ENCODE assay signal across 10 mouse cellular contexts in the genomic region with DNA sequence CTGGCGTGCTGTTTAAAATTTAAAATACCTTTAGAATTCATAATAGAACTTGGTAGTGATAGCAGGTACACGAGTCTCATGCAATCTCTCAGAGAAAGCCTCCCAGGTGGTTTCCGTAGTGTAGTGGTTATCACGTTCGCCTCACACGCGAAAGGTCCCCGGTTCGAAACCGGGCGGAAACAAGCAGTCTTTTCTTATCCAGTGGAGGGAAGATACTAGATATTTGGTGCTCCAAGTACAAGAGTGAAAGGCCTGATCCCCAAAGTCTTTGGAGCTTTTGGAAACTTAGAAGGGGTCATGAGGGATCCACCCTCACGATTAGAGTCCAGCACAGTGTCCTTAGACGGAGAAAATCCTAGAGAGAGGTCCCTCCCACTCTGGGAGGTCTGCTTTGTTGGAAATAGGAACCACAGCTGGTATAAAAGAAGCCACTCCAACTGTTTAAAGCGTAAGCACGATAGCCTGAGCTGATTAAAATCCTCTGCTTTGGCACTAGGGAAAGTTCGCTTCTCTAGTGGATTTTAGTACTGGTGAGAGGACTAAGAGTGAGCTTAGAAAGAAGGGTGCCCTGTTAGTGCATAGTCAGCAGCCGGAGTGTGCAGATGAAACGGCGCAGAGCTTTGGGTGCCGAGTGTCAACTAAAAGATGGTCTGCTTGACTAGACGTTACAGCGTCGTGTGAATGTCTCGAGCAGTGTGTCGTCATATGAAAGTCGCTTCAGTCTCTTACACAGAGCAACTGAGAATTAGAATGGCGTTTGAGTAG. TPM values are rescaled to one million over a fixed set of nuclear protein-coding genes. Genes with fewer than 3 reads are reported as not detected.
DNase-seq lines count a peak whose midpoint lies in the region; ATAC-seq and TF ChIP-seq lines count a peak whose summit lies in the region.
"Had no signal": no experiment of that assay in that cellular context is flagged by ENCODE, and none has a peak within 500 bp of the region (broad histone marks: within the 10 kb centered on the region; RNA-seq: fewer than 3 reads in every experiment).

No protein-coding gene starts in this region.

- H3K4me3 ChIP-seq in forebrain, embryonic 13.5 days: 0 out of 2 replicates have a peak overlapping the region, but pooled peaks have one; percentile 3
- H3K4me3 ChIP-seq in forebrain, embryonic 12.5 days (replicated peaks): no peak overlapping the region
- H3K4me3 ChIP-seq in bone marrow macrophage, adult 2 months (ENCODE audit: insufficient read depth, low read length): peak overlapping the region; percentile 63
- H3K4me3 ChIP-seq in liver, adult 2 months (ENCODE audit: insufficient read depth, low read depth, low read length): no peak overlapping the region
- no peak overlapping the region for H3K4me3 ChIP-seq in cerebellum, adult 2 months (replicated peaks; ENCODE audit: insufficient read depth, low read depth, low read length)
- H3K4me3 ChIP-seq: hindbrain, embryonic 15.5 days had no signal

- H3K4me2 ChIP-seq in forebrain, embryonic 13.5 days: no peak overlapping the region
- no peak overlapping the region; the same call in 1 of the 2 replicates for H3K4me2 ChIP-seq in forebrain, embryonic 12.5 days
- H3K4me2 ChIP-seq: hindbrain, embryonic 15.5 days had no signal

- H3K79me2 ChIP-seq in liver, adult 2 months (ENCODE audit: control insufficient read depth, insufficient read depth, low read length): no peaks in the 10 kb centered on the region

- H3K9ac ChIP-seq in forebrain, embryonic 13.5 days: no peak overlapping the region
- no peak overlapping the region for H3K9ac ChIP-seq in forebrain, embryonic 12.5 days
- H3K9ac ChIP-seq in liver, adult 2 months (ENCODE audit: low read depth, low read length): no peak overlapping the region
- H3K9ac ChIP-seq: hindbrain, embryonic 15.5 days had no signal

- peak; percentile 7 for DNase-seq in 416B (ENCODE audit: low read depth)
- peak; percentile 22 for DNase-seq in liver, adult 2 months (ENCODE audit: extremely low read depth, low read depth, low spot score)
- DNase-seq in left cerebral cortex, adult 8-10 months (ENCODE audit: low spot score in 2 of 2): no peak
- DNase-seq in cerebellum, adult 2 months: no peak
- no peak for DNase-seq in gastrocnemius, postnatal 14 days

- TF ChIP-seq POLR2A in bone marrow macrophage, adult 2 months (IDR thresholded peaks at IDR 0.05; ENCODE audit: borderline replicate concordance, low read depth, low read length): no peak
- TF ChIP-seq POLR2A in liver, adult 2 months (IDR thresholded peaks at IDR 0.05; ENCODE audit: extremely low read depth, insufficient read depth, low read length): no peak
- no peak for TF ChIP-seq POLR2A in cerebellum, adult 2 months (IDR thresholded peaks at IDR 0.05; ENCODE audit: borderline replicate concordance, insufficient read depth, low read length)

- 0 out of 2 replicates have a peak, but pooled peaks cover 2% of the 10 kb centered on the region for H3K4me1 ChIP-seq in forebrain, embryonic 13.5 days
- peaks cover 5% of the 10 kb centered on the region for H3K4me1 ChIP-seq in forebrain, embryonic 12.5 days
- H3K4me1 ChIP-seq in bone marrow macrophage, adult 2 months (ENCODE audit: control insufficient read depth, insufficient read depth, low read length): peaks cover 8% of the 10 kb centered on the region
- H3K4me1 ChIP-seq in liver, adult 2 months (ENCODE audit: control insufficient read depth, insufficient read depth, low read length): no peaks in the 10 kb centered on the region
- no peaks in the 10 kb centered on the region for H3K4me1 ChIP-seq in cerebellum, adult 2 months (ENCODE audit: control insufficient read depth, insufficient read depth, low read length)

- no peaks in the 10 kb centered on the region for H3K36me3 ChIP-seq in forebrain, embryonic 13.5 days (ENCODE audit: poor library complexity, severe bottlenecking)
- H3K36me3 ChIP-seq in forebrain, embryonic 12.5 days (replicated peaks): no peaks in the 10 kb centered on the region
- no peaks in the 10 kb centered on the region for H3K36me3 ChIP-seq in liver, adult 2 months (ENCODE audit: control insufficient read depth, insufficient read depth, low read length)
- H3K36me3 ChIP-seq: hindbrain, embryonic 15.5 days had no signal

- peaks cover 93% of the 10 kb centered on the region for H3K27me3 ChIP-seq in forebrain, embryonic 13.5 days
- H3K27me3 ChIP-seq in forebrain, embryonic 12.5 days: peaks cover 93% of the 10 kb centered on the region
- H3K27me3 ChIP-seq in liver, adult 2 months (ENCODE audit: control insufficient read depth, insufficient read depth, low read length): peaks cover 27% of the 10 kb centered on the region; the same call in 1 of the 2 replicates
- H3K27me3 ChIP-seq in cerebellum, adult 2 months (ENCODE audit: control insufficient read depth, insufficient read depth, low read length): peaks cover 6% of the 10 kb centered on the region; the same call in 1 of the 2 replicates

- intact Hi-C loops in gastrocnemius, postnatal 14 days (cut with DNase I; ENCODE audit: low total_unique reads): no loop called here

- H3K9me3 ChIP-seq in forebrain, embryonic 13.5 days (replicated peaks): no peaks in the 10 kb centered on the region
- H3K9me3 ChIP-seq in forebrain, embryonic 12.5 days: no peaks in the 10 kb centered on the region
- H3K9me3 ChIP-seq: hindbrain, embryonic 15.5 days had no signal

- no peak for ATAC-seq in forebrain, embryonic 13.5 days
- ATAC-seq in forebrain, embryonic 12.5 days (ENCODE audit: low FRiP score): no peak
- ATAC-seq: Patski had no signal

- no peak overlapping the region for H3K27ac ChIP-seq in forebrain, embryonic 13.5 days
- H3K27ac ChIP-seq in forebrain, embryonic 12.5 days: no peak overlapping the region
- no peak overlapping the region for H3K27ac ChIP-seq in bone marrow macrophage, adult 2 months (ENCODE audit: insufficient read depth, low read depth, low read length)
- H3K27ac ChIP-seq in liver, adult 2 months (replicated peaks; ENCODE audit: insufficient read depth, low read depth, low read length): no peak overlapping the region
- no peak overlapping the region for H3K27ac ChIP-seq in cerebellum, adult 2 months (ENCODE audit: insufficient read depth, low read length)
- H3K27ac ChIP-seq: hindbrain, embryonic 15.5 days had no signal

- 4% methylated on average over 27 of the region's 27 CpGs for WGBS in forebrain, embryonic 13.5 days
- 2% methylated on average over 27 of the region's 27 CpGs for WGBS in forebrain, embryonic 12.5 days
- 16% methylated on average over 27 of the region's 27 CpGs for WGBS in liver, adult 2 months
- 7% methylated on average over 27 of the region's 27 CpGs for WGBS in cerebellum, adult 2 months

- no peak for TF ChIP-seq CTCF in bone marrow macrophage, adult 2 months (IDR thresholded peaks at IDR 0.05; ENCODE audit: low read depth, low read length)
- no peak for TF ChIP-seq CTCF in liver, adult 2 months (IDR thresholded peaks at IDR 0.05; ENCODE audit: low read depth, low read length)
- TF ChIP-seq CTCF in cerebellum, adult 2 months (IDR thresholded peaks at IDR 0.05; ENCODE audit: borderline replicate concordance, insufficient read depth, low read depth, low read length): no peak

RNA-seq across cellular contexts. Expression of a gene that starts 39.0 kb away (rescaled TPM):
- 0.56 and 1.0 TPM in 2 replicates for polyA plus RNA-seq in forebrain, embryonic 13.5 days (2015; fragmentation: Nextera tagmentation; extraction: Ambion mirVana)
- polyA plus RNA-seq in forebrain, embryonic 12.5 days (2016; fragmentation: Nextera tagmentation; extraction: Ambion mirVana): 0.54 and 0.56 TPM in 2 replicates
- polyA plus RNA-seq in bone marrow macrophage, adult 2 months (2012; ENCODE audit: insufficient read depth, insufficient read length, missing spikeins): 153 and 166 TPM in 2 replicates
- total RNA-seq in liver, adult 2 months (2014; rRNA removed): 3.2 and 3.7 TPM in 2 replicates
- polyA plus RNA-seq in liver, adult 2 months (2012; rRNA removed): 0.97 and 2.2 TPM in 2 replicates
- 1 to 10 TPM; 1.7 to 6.5 (median 3.5) TPM for total RNA-seq in left cerebral cortex, adult 8-10 months (2022)
- 2.0 TPM in 2 replicates for polyA plus RNA-seq in cerebellum, adult 2 months (2012; rRNA removed)
- under 1 TPM; 0.33 to 0.45 TPM for total RNA-seq in gastrocnemius, postnatal 14 days (2021)

Comparison
In these comparisons a context has a peak if more than half of its experiments do, and no peak if none do; other contexts are left out.
1. H3K4me3 ChIP-seq: peak in forebrain, embryonic 13.5 days (single experiment) and bone marrow macrophage, adult 2 months (single experiment); none in forebrain, embryonic 12.5 days (single experiment), liver, adult 2 months (single experiment) and cerebellum, adult 2 months (single experiment).
2. DNase-seq: peak in 416B (single experiment) and liver, adult 2 months (single experiment); none in left cerebral cortex, adult 8-10 months (0 of 2), cerebellum, adult 2 months (0 of 2) and gastrocnemius, postnatal 14 days (single experiment).
3. RNA of a gene that starts 39.0 kb away (polyA plus RNA-seq): 153 to 166 TPM in bone marrow macrophage, adult 2 months; 0.97 to 2.2 TPM in liver, adult 2 months, 2.0 TPM in cerebellum, adult 2 months, 0.56 to 1.0 TPM in forebrain, embryonic 13.5 days and 0.54 to 0.56 TPM in forebrain, embryonic 12.5 days; every median in the first group is over 10 times any median in the second.